Comparison of ENCODE assay signal across 8 mouse cellular contexts in the genomic region with DNA sequence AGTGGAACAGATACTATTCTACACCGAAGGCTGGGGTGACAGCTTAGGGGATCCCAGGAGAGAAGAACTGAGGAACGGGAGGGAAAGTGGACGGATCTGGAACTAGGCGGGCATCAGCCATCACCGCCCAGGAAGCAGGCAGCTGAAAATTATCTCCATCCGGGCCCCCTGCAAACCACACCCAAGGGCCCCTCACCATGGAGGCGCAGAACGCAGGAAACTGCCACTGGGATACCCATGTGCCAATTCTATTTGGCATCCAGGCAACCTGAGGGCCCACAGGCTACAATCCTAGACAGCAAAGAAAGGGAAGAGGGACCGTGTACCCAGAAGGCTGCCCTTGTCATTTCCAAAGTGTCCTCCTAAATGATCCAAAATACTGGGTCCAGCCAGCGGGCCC. TPM values are rescaled to one million over a fixed set of nuclear protein-coding genes. Genes with fewer than 3 reads are reported as not detected.
DNase-seq lines count a peak whose midpoint lies in the region; ATAC-seq and TF ChIP-seq lines count a peak whose summit lies in the region.

No protein-coding gene starts in this region.

- H3K4me2 ChIP-seq in kidney, embryonic 15.5 days: peak overlapping the region; percentile 59; the same call in 1 of the 2 replicates
- H3K4me2 ChIP-seq in hindbrain, embryonic 13.5 days: peak overlapping the region; percentile 45
- peak overlapping the region; percentile 99 for H3K4me2 ChIP-seq in liver, postnatal 0 days (ENCODE audit: low read depth, low read length)

- H3K27me3 ChIP-seq in kidney, embryonic 15.5 days: no peaks in the 10 kb centered on the region
- H3K27me3 ChIP-seq in hindbrain, embryonic 13.5 days: no peaks in the 10 kb centered on the region
- H3K27me3 ChIP-seq in liver, postnatal 0 days (ENCODE audit: insufficient read depth, low read length): no peaks in the 10 kb centered on the region

- TF ChIP-seq POLR2A in bone marrow, adult 2 months (IDR thresholded peaks at IDR 0.05; ENCODE audit: borderline replicate concordance, control insufficient read depth, low read depth, low read length): no peak

- no peak for DNase-seq in kidney, adult 9 months
- no peak for DNase-seq in liver, postnatal 0 days
- DNase-seq in urinary bladder, adult 2 months (ENCODE audit: low spot score): no peak
- no peak for DNase-seq in testis, postnatal 10 days (ENCODE audit: low spot score)
- no peak for DNase-seq in left cerebral cortex, adult 9 months (ENCODE audit: low spot score in 2 of 2)

- H3K27ac ChIP-seq in kidney, embryonic 15.5 days: 0 out of 2 replicates have a peak overlapping the region, but pooled peaks have one; percentile 74
- H3K27ac ChIP-seq in bone marrow, adult 2 months (ENCODE audit: control insufficient read depth, insufficient read depth, low read depth, low read length, poor library complexity): peak overlapping the region; percentile 74
- H3K27ac ChIP-seq in hindbrain, embryonic 13.5 days: no peak overlapping the region
- peak overlapping the region; percentile 91 for H3K27ac ChIP-seq in liver, postnatal 0 days (ENCODE audit: low read depth)

- no peak for TF ChIP-seq CTCF in bone marrow, adult 2 months (IDR thresholded peaks at IDR 0.05; ENCODE audit: control insufficient read depth, insufficient read depth, low read length)
- TF ChIP-seq CTCF in liver, postnatal 0 days (IDR thresholded peaks at IDR 0.05; ENCODE audit: low read depth): no peak

- no peak overlapping the region for H3K9ac ChIP-seq in kidney, embryonic 15.5 days
- H3K9ac ChIP-seq in hindbrain, embryonic 13.5 days: peak overlapping the region; percentile 63
- H3K9ac ChIP-seq in liver, postnatal 0 days (replicated peaks): peak overlapping the region; percentile 55

- no peak for TF ChIP-seq EP300 in liver, postnatal 0 days (IDR thresholded peaks at IDR 0.05; ENCODE audit: low read depth)

- ATAC-seq in kidney, embryonic 15.5 days (replicated peaks; ENCODE audit: low FRiP score): no peak
- ATAC-seq in hindbrain, embryonic 13.5 days (ENCODE audit: low FRiP score): no peak
- ATAC-seq in liver, postnatal 0 days: no peak

- peak overlapping the region; percentile 25; the same call in 1 of the 2 replicates for H3K4me3 ChIP-seq in kidney, embryonic 15.5 days (replicated peaks)
- H3K4me3 ChIP-seq in bone marrow, adult 2 months (replicated peaks; ENCODE audit: control insufficient read depth, low read depth, low read length): peak overlapping the region; percentile 69
- H3K4me3 ChIP-seq in hindbrain, embryonic 13.5 days: no peak overlapping the region
- H3K4me3 ChIP-seq in liver, postnatal 0 days (ENCODE audit: low read depth, low read length): peak overlapping the region; percentile 46

- H3K36me3 ChIP-seq in kidney, embryonic 15.5 days: peaks cover 24% of the 10 kb centered on the region
- peaks cover 10% of the 10 kb centered on the region for H3K36me3 ChIP-seq in hindbrain, embryonic 13.5 days
- peaks cover 10% of the 10 kb centered on the region; the same call in 1 of the 2 replicates for H3K36me3 ChIP-seq in liver, postnatal 0 days (replicated peaks; ENCODE audit: insufficient read depth, low read length)

- H3K4me1 ChIP-seq in kidney, embryonic 15.5 days: peaks cover 72% of the 10 kb centered on the region
- H3K4me1 ChIP-seq in bone marrow, adult 2 months (ENCODE audit: control insufficient read depth, insufficient read depth, low read length): peaks cover 14% of the 10 kb centered on the region
- peaks cover 76% of the 10 kb centered on the region for H3K4me1 ChIP-seq in hindbrain, embryonic 13.5 days (replicated peaks)
- peaks cover 65% of the 10 kb centered on the region for H3K4me1 ChIP-seq in liver, postnatal 0 days (ENCODE audit: insufficient read depth)

- WGBS in kidney, embryonic 15.5 days: 86% methylated on average over 10 of the region's 10 CpGs
- WGBS in bone marrow, adult 2 months: 38% methylated on average over 10 of the region's 10 CpGs
- WGBS in hindbrain, embryonic 13.5 days: 85% methylated on average over 10 of the region's 10 CpGs
- WGBS in liver, postnatal 0 days (ENCODE audit: insufficient replicate concordance): 50% methylated on average over 10 of the region's 10 CpGs

- H3K9me3 ChIP-seq in kidney, embryonic 15.5 days (replicated peaks): no peaks in the 10 kb centered on the region
- no peaks in the 10 kb centered on the region for H3K9me3 ChIP-seq in hindbrain, embryonic 13.5 days
- no peaks in the 10 kb centered on the region for H3K9me3 ChIP-seq in liver, postnatal 0 days (ENCODE audit: low read length)

RNA-seq across cellular contexts. Expression of a gene that starts 6.7 kb away (rescaled TPM):
- polyA plus RNA-seq in kidney, embryonic 15.5 days (2015; fragmentation: Nextera tagmentation; extraction: Ambion mirVana): 9.9 and 11.2 TPM in 2 replicates
- polyA plus RNA-seq in bone marrow, adult 2 months (2011; ENCODE audit: insufficient read depth, insufficient read length, low replicate concordance, missing spikeins): 13.4 and 18.6 TPM in 2 replicates
- 4.6 and 4.9 TPM in 2 replicates for polyA plus RNA-seq in hindbrain, embryonic 13.5 days (2015; fragmentation: Nextera tagmentation; extraction: Ambion mirVana)
- 6.1 and 6.5 TPM in 2 replicates for polyA plus RNA-seq in liver, postnatal 0 days (2015; fragmentation: Nextera tagmentation; extraction: Ambion mirVana)
- polyA plus RNA-seq in urinary bladder, adult 2 months (2012; rRNA removed): 11.5 and 11.8 TPM in 2 replicates

RNA-seq across cellular contexts. Expression of a gene that starts 9.1 kb away (rescaled TPM):
- 23.9 and 29.5 TPM in 2 replicates for polyA plus RNA-seq in kidney, embryonic 15.5 days (2015; fragmentation: Nextera tagmentation; extraction: Ambion mirVana)
- polyA plus RNA-seq in bone marrow, adult 2 months (2011; ENCODE audit: insufficient read depth, insufficient read length, low replicate concordance, missing spikeins): 46.3 and 55.3 TPM in 2 replicates
- polyA plus RNA-seq in hindbrain, embryonic 13.5 days (2015; fragmentation: Nextera tagmentation; extraction: Ambion mirVana): 28.8 and 31.3 TPM in 2 replicates
- 7.4 and 8.1 TPM in 2 replicates for polyA plus RNA-seq in liver, postnatal 0 days (2015; fragmentation: Nextera tagmentation; extraction: Ambion mirVana)
- polyA plus RNA-seq in urinary bladder, adult 2 months (2012; rRNA removed): 21.2 and 26.6 TPM in 2 replicates

RNA-seq across cellular contexts. Expression of a gene that starts 19.7 kb away (rescaled TPM):
- polyA plus RNA-seq in kidney, embryonic 15.5 days (2015; fragmentation: Nextera tagmentation; extraction: Ambion mirVana): 93.5 and 95.4 TPM in 2 replicates
- polyA plus RNA-seq in bone marrow, adult 2 months (2011; ENCODE audit: insufficient read depth, insufficient read length, low replicate concordance, missing spikeins): 44.4 and 53.1 TPM in 2 replicates
- 93.8 and 96.2 TPM in 2 replicates for polyA plus RNA-seq in hindbrain, embryonic 13.5 days (2015; fragmentation: Nextera tagmentation; extraction: Ambion mirVana)
- polyA plus RNA-seq in liver, postnatal 0 days (2015; fragmentation: Nextera tagmentation; extraction: Ambion mirVana): 50.2 and 59.3 TPM in 2 replicates
- 66.0 and 67.1 TPM in 2 replicates for polyA plus RNA-seq in urinary bladder, adult 2 months (2012; rRNA removed)

RNA-seq across cellular contexts. Expression of a gene that starts 31.5 kb away (rescaled TPM):
- 0.23 TPM in 2 replicates for polyA plus RNA-seq in kidney, embryonic 15.5 days (2015; fragmentation: Nextera tagmentation; extraction: Ambion mirVana)
- not detected in 2 replicates for polyA plus RNA-seq in bone marrow, adult 2 months (2011; ENCODE audit: insufficient read depth, insufficient read length, low replicate concordance, missing spikeins)
- 1.2 and 1.3 TPM in 2 replicates for polyA plus RNA-seq in hindbrain, embryonic 13.5 days (2015; fragmentation: Nextera tagmentation; extraction: Ambion mirVana)
- not detected in 2 replicates for polyA plus RNA-seq in liver, postnatal 0 days (2015; fragmentation: Nextera tagmentation; extraction: Ambion mirVana)
- polyA plus RNA-seq in urinary bladder, adult 2 months (2012; rRNA removed): 0.03 TPM in 1 of 2 replicates, not detected in the other

RNA-seq across cellular contexts. Expression of a gene that starts 32.3 kb away (rescaled TPM):
- 93.5 and 107 TPM in 2 replicates for polyA plus RNA-seq in kidney, embryonic 15.5 days (2015; fragmentation: Nextera tagmentation; extraction: Ambion mirVana)
- 12.9 and 17.2 TPM in 2 replicates for polyA plus RNA-seq in bone marrow, adult 2 months (2011; ENCODE audit: insufficient read depth, insufficient read length, low replicate concordance, missing spikeins)
- 65.1 and 67.5 TPM in 2 replicates for polyA plus RNA-seq in hindbrain, embryonic 13.5 days (2015; fragmentation: Nextera tagmentation; extraction: Ambion mirVana)
- polyA plus RNA-seq in liver, postnatal 0 days (2015; fragmentation: Nextera tagmentation; extraction: Ambion mirVana): 27.5 and 29.2 TPM in 2 replicates
- polyA plus RNA-seq in urinary bladder, adult 2 months (2012; rRNA removed): 40.3 and 46.2 TPM in 2 replicates

Comparison
In these comparisons a context has a peak if more than half of its experiments do, and no peak if none do; other contexts are left out.
1. H3K4me2 ChIP-seq: peak in every context shown above with its lines; median percentile 99 in liver, postnatal 0 days; 59 in kidney, embryonic 15.5 days; 45 in hindbrain, embryonic 13.5 days.